Mouse (Mus musculus): ENCODE data around the gene Slc43a3.

DNA sequence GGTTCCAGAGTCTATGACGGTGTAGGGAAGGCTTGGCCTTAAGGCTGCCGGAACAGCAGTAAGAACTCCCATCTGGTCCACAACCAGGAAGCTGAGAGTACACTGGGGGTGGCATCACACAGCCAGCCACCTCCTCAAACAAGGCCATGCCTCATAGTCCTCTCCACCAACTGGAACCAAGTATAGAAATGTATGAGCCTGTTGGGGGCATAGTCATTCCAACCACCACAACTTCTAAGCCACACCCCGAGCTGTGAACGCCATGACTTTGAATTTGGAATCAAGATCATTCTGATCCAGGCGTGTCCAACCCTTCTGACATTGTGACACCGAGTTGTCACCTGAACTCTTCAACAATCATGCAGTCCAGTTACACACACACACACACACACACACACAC is 3.3 kb downstream of the Slc43a3 start:
- TF ChIP-seq POLR2A (IDR thresholded peaks at IDR 0.05; ENCODE audit: borderline replicate concordance, extremely low read depth, insufficient read depth, insufficient read length, poor library complexity, severe bottlenecking) (no peak), CTCF (IDR thresholded peaks at IDR 0.05; ENCODE audit: borderline replicate concordance, extremely low read depth, insufficient read depth, insufficient read length) (no peak)

Measured in brain, embryonic 14.5 days (tissue).